Mouse (Mus musculus) hindlimb bud, embryonic 11.5 days (tissue): ENCODE data around the gene Lrrc61.

Experiments
- DNase-seq: peaks from one replicate; pipeline ENCODE4 v3.0.0-alpha.2; 2012; ENCODE audit warnings: low read depth, low spot score; ENCODE audit errors: extremely low spot score

Gene Lrrc61

DNA sequence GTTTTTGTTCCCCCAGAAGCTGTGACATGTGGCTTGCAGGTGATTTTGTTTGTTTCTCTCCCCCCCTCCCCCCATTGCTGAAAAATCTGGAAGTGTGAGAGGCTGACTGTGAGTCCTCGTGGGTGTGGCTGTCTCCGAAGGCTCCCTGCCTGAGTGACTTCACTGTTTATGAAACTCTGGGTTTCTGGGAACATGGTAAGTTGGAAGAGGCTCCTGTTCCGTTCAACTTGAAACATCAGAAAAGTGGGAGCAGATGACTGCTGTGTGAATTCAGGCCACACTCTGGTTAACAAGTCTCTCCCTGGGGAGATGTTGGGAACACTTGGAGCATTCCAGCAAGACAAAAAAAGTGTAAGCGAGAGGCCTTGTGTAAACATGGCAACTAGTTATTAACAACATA is 7.7 kb upstream of the Lrrc61 start:
- no peak for DNase-seq

DNA sequence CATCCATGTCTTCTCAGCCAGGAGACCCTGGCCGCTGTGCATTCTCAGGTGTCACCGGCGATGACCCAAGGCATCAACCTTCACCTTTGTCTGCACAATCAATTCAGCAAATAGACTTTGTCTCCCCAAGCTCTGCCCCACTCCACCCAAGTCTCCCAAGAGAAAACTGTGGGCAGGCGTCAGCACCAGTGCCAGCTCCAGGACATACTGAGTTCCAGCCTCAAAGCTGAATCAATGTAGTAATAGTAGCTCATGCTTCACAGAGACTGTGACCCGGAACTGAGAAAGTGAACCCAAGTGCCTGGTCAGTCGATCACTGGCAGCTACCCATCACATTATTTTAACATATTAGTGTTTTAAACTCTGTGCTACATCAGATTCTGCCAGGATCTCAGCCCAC is 6.3 kb upstream of the Lrrc61 start:
- no peak for DNase-seq

DNA sequence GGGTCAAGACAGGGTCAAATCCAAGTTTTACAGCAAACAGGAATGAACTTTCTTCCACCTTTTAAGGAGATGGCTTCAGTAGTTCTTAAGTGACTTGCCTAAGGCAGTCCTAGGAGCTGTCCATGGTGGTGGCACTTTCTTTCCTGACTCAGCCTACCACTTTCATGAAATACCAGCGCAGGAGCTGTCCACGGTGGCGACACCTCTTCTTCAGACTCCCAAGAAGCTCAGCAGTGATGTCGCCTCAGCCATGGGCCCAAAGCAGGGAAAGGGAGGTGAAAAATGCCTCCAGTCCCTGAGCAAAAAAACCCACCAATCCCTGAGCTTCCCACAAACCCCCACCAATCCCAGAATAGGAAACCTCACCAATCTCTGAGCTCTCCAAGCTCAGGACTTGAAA is 1.7 kb upstream of the Lrrc61 start:
- no peak for DNase-seq

DNA sequence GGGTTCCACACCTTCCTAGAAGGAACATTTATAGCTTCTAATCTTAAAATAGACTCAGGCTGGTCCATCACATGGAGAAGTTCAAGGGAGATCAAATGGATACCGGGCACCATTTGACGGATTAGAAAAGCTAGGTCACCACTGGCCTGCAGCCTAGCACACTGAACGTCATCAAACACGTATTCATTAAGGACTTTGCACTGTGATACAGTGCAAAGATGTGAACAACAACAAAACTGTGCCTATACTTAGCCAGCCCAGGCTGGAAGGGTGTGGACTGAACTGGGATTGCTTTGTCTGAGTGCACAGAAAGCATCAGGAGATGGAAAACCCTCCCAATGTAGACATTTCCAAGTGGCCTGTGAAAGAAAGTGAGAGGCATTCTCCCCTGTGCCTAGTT is 777 bp upstream of the Lrrc61 start:
- no peak for DNase-seq

DNA sequence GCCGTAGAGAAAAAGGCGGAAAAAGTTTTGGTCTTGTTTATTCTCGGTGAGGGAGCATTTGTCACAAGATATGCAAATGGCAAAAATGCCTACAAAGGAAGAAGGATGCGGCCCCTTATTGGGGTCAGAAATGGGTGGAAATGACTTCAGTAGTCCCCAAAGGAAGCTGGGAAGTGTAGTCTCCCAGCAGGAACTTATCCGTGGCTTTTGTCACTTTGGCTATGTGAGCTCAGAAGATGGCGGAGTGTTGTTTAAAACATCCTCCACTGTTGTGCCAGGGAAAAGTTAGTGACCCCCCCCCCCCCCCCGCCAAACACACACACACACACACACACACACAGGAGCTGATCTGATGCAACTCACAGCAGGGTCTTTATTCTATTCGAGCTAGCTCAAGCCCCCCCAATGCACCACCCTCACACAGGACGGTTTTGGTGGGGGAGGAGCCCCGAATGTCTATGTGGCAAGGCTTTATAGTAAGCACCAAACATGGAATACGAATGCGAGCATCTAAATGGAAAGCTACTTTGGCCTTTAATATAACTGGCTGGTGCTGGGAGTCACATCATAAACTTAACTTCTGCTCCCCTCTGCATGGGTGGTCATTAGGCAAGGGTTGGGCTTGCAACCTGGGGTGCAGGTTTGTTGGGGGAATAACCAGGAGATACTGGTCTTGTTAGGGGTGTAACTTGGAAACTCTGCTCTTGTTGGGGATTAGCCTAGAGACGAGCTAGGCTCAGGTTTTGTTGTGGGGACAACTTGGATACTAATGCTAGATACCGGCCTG is 701 bp downstream of the Lrrc61 start:
- DNase-seq: no peak

DNA sequence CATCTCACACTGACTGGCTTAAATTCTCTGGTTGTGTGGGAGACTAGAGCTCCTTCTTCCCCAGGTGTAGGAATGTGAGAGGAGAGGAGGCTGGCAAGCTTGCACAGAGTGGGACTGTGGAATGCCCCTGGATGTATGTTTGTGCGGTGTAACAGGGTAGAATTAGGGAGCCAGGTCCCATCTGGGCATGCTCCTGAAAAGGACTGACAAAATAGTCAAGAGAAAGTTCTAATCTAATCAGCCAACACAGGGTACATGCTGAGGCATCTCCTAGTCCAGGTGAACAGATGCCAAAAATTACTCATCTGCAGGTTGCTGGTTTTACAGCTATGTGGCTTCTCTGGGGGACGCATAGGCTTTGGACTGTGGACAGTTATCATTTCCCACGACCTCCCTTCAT is 1.4 kb downstream of the Lrrc61 start:
- DNase-seq: no peak

DNA sequence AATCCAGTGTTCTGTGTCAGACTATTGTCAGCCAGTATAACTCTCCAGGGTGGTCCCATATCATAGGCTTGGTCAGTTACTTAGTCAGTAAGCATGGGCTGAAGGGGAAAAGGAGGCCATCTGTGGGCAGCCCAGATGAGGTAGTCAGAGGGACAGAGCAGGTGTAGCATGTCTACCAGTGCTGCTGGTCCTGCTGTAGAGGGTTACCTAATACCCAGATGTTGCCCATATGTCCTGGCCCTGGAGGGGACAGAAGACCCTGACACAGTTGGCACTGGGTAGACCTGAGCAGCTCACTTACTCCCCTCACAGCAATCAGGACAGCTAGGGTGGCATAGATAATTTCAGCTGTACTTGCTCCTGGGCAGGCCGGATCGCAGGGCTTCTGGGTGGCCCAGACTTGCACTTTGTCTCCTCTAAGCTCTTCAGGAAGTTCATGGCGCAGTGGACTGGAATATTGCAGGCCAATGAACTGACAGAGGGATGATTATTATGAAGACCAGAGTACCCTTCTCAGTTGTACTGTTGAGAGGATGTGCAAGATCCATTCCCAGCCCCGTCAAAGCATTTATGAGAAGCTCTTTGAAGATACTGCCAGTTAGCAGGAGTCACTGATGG is 11.2 kb downstream of the Lrrc61 start:
- DNase-seq: no peak

DNA sequence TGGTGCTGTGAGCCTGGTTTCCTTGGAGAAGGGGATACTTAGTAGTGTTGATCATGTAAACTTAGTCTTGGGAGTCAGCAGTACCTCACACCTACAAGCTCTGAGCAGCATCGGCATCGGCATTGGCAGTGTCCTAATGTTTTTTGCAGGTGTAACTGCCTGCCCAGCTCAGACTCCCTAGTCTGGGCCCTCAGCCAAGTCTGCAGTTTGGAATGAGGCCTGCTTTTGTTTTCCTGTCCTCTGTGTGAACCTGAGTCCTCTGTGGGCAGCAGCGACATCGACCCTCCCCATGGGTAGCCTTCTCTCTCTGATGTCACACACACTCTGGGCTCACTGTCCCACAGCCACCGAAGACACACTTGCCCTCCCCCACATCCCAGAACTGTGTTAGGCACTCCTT is 11.7 kb downstream of the Lrrc61 start:
- DNase-seq: no peak

DNA sequence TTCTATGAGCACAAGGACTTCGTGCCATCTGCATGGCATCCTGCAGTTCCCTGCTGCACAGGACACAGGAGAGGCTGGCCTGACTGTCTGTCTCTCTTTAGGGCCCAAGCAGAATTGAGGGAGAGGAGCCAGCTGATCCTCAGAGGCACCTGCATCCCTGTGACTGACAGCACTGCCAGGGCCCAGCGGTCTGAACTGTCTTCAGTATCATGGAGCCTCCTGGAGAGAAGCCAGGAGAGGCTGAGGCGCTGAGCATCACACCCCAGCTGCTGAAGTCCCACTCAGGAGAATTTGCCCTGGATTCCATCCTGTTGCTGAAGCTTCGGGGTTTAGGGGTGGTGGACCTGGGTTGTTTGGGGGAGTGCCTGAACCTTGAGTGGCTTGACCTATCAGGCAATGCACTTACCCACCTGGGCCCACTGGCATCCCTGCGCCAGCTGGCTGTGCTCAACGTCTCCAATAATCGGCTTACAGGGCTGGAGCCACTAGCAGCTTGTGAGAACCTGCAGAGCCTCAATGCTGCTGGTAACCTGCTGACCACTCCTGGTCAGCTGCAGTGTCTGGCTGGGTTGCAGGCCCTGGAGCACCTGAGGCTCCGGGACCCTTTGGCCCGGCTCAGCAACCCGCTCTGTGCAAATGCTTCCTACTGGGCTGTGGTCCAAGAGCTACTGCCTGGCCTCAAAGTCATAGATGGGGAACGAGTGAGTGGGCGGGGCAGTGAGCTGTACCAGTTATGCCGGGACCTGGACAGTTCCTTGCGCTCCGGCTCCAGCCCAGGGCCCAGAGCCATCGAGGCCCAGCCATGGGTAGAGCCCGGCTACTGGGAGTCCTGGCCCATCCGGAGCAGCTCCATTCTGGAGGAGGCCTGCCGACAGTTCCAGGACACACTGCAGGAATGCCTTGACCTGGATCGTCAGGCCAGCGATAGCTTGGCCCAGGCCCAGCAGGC is 13.7 kb downstream of the Lrrc61 start:
- DNase-seq: no peak

DNA sequence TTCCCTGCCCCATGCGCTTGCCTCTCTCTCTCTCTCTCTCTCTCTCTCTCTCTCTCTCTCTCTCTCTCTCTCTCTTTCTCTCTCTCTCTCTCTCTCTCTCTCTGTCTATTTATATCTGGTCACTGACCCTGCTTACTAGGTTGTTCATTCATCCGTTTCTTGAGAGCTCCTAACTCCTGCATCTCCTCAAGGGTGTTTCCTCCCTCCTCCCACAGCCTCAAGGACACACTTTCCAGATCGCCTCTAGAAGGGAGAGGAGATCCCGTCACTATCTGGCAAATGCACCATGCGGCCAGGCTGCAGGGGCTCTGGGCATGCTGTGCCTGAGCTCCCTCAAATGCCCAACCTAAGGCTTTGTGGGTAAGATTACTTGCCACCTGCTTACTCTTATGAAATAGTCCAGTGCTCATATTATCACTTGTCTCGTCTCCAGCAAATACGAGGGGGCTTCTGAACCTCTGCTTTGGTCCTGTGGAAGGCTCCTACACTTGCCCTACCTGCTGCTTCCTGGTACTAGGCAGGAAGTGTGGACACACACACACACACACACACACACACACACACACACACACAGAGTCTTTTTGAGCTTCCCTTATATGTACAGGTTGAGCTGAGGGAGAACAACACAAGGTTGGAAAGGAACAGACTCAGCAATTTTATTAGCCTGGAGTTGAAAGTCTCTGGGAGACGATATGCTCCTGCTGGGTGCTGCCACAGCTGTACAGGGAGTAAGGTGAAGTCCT is 14.6 kb downstream of the Lrrc61 start:
- DNase-seq: no peak

DNA sequence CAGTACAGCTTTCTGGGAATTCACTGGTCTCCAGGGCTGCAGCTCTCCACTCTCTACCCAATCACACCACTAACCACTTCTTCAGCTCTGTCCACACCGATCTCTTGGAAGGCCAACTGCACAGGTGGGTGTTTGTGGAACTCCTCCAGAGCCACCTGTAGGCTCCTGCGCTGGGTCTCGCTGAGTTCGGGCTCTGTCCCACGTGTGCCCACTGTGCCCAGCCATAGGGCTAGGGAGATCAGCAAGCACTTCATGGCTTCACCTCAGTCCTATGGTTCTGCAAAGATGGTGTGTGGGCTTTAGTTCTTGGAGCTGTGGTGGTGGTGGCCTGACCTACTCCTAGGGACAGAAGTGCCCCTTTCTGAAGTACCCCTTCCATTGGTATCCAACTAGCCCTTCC is 17.4 kb downstream of the Lrrc61 start:
- no peak for DNase-seq

DNA sequence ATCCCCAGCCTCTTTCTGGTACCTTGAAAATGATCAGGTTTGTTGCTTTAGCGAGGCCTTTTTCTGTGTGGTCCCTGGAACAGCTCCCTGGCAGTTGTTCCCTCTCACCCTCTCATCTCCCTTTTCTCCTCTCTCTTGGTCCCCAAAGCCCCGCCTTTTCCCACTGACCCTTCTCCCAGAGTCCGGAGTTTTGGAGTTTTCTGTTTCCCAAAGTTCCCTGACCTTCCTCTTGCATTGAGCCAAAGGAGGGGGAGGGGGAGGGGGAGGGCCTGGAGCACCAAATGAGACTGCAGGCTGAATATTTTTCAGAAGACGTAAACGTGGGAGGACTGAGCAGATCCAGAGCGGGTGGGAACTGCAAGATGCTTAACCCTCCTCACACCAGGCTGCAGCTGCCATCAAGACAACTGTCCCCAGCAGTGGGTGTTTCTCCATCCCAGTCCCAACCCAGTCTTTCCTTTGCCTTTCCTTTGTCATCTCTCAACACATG is 18.0 kb downstream of the Lrrc61 start, which contains the start of gene Rarres2:
Rarres2 (minus strand) TSS at position 218 of the 490 bp plus-strand sequence.
- no peak for DNase-seq

DNA sequence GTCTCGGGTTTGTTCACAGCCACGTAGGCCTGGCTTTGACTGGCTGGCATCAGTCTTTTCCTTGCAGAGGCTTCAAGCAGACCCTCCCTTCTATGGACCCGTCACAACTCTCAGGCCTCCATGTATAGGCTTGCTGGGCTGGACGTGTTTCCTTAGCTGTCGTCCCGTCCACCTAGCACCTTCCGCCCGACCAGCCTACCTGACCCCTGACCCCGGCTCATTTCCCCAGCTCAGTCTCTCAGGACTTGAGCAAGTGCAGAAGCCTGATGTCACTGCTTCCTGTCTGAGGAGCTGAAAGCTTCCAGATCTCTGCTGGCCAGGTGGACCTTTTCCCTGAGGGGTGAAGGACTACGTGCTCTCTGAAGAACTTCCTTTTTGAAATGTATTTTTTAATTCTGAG is 18.7 kb downstream of the Lrrc61 start:
- no peak for DNase-seq

DNA sequence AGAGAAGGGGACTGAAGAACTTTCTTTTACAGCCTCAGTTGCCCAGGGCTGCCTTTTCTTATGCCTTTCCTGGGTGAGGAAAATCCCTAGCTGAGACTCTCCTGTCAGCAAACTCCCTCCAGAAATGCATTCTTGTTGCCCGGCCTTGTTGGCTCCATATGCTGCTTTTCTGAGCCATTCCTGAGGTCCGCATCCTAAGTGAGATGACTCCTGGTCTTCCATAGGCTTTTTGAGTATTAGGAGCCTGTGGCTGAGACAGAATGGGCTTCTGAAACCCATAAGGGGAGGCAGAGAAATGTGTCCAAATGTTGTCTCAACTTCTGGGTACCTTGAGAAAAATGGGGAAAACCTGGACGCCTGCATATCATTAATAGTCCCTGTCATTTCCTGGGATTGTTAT is 19.4 kb downstream of the Lrrc61 start:
- DNase-seq: no peak

DNA sequence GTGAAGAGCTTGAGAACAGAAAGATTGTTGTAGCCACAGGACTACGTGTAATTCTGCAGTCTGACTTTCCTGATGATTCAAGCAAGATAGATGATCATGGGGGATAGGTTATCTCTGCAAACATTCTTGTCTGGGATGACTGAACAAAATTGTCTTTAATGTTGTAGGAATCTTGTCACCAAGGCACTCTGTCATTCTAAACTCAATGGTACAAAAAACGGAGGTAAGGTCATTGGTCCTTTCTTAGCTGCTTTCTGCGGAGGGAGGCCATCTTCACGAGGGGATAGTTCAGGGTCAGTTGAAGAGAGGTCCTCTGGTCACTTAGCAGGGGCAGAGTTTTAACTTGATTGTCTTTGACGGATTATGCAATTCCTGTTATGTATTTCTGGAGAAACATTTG is 24.1 kb downstream of the Lrrc61 start:
- DNase-seq: no peak

DNA sequence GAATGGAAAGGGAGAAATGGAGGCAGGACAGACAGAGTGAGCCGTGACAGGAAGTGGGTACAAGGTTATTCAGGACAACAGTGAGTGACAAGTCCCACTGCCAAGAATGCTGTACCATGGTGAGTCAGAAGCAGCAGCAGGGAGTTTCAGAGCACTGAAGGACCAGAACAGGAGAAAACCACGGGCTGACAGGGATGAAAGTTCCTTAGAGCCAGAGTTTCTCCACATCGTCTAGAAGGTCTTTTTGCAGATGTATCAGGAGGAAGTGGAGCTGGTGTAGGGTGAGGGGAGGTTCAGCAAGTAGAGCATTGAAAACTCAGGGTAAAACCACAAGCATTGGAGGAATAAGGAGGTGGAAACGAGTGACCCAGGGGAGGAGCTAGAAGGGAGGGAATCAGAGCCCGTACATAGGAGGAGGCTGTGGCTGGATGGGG is 24.6 kb downstream of the Lrrc61 start:
- DNase-seq: no peak

DNA sequence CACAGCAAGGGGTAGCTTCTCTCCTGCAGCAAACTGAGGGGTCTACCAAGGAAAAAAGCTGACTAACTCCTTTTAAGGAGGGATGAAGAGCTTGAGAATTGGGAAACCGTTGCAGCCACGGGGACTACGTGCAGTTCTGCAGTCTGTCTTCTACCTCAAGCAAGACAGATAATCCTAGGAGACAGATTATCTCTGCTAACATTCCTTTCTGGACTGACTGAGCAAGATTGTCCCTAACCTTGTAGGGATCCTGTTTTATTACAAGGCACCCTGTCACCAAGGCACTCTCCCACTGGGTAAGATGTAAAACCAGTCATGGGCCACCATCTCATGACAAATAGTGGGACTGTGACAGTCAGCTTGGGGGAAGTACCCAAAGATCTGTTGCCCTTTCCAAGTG is 26.7 kb downstream of the Lrrc61 start:
- no peak for DNase-seq

DNA sequence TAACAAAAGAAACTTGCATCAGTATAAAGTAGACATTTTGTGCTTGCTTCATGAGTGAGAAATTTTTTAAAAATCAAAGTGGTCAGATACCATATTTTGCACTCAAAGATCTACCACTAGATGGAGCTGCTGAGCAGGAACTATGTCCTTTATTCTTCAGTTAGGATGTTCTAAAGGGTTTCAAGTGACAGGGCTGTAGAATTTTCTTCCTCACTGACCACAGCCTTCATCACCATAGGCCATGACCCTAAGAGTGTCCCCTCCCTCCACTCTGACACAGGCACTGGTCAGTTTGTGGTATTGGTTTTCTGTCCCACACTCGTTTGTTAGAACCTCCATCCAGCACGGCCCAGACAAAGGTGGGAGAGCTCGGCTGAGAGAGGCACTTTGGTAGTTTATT is 27.4 kb downstream of the Lrrc61 start:
- no peak for DNase-seq

DNA sequence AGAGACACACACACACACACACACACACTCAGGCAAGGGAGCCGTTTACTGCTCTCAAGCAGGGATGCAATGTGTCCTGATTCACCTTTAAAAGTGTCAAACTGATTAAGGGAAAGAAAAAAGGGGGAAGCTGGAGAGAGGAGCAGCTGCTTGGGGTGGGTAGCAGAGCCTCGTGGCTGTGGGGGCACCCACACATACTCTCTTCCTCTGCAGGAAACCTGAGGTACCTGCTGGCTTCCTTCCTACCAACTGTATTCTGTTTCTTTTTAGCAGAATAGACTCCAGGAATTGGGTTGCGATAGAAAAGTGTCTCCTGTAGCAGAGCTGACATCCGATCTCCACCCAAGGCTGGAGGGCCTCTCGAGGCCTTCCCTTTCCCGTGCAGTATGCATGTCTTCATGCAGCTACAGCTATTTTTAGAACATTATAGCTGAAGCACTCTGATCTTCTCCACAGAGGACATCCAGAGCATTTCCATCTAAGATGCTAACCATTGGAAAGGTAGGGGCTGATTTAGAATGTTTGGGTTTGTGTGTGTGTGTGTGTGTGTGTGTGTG is 34.7 kb downstream of the Lrrc61 start, which contains the start of gene Gm45021:
Gm45021 (plus strand) TSS at position 417 of the 557 bp plus-strand sequence.
- DNase-seq: no peak

DNA sequence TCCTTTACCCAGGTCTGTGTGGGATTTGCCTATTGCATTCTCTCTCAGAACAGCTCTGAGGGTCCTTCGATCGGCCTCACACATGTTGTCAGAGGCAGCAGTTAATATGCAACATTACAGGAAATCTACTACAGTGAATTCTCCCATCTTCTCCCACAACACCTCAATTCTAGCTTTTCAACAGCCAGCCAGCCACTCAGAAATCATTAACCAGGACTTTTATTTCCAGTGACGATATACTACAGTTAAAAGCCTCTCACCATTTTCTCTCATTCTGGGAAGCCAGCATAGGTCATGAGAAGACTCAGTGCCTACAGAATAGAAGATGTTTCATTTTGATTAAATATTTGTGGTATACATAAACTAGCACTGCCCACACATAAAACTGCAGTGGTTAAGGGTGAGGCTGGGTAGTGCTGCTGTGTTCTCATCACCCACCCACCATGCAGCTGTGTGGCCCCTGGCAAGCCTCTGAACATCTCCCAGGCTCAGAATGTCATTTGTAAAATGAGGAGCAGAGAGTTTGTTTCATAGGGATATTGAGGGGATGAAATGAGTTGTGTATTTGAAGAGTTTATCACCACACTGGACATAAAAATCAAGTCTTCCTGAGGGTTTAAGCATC is 36.7 kb downstream of the Lrrc61 start:
- DNase-seq: no peak
